Mouse (Mus musculus): Measurements from ENCODE around the gene Aldh3a2.
"Not testable (repeated sequence)": the region's sequence is repeated elsewhere in the genome, so short reads cannot be mapped to it uniquely, and the experiment has no call there.

The Aldh3a2 gene

GRCm38 (mm10) chr11:61174291-61174820 is 92.9 kb downstream of the Aldh3a2 start:
- DNase-seq (ENCODE audit: low read depth, low spot score), result peak; percentile 72

- not testable (repeated sequence) for DNase-seq (ENCODE audit: low read depth, low spot score)
These were observed 93.8 kb downstream of the Aldh3a2 start for GRCm38 (mm10) chr11:61173477-61173876.
